Mouse (Mus musculus) lung, embryonic 14.5 days (tissue): ENCODE data around the gene Grip1. TPM values are rescaled to one million over a fixed set of nuclear protein-coding genes. Genes with fewer than 3 reads are reported as not detected.
A peak's percentile ranks its signal among the peaks of the same experiment; 100 is the strongest.

Experiments
- ATAC-seq: fragments of 200-750 bp; cut with Nextera tagmentation; 2 replicates; pipeline ENCODE4 v1.8.0; 2017; ENCODE audit warnings: mild to moderate bottlenecking, moderate TSS enrichment, moderate library complexity; ENCODE audit not compliant: insufficient read depth
- DNase-seq: peaks from one replicate; pipeline ENCODE4 v3.0.0-alpha.2; 2015
- H3K27ac ChIP-seq: fragments of 300-500 bp; sonication (generic); 2 replicates; pipeline ENCODE4 v1.5.1; 2014; ENCODE audit warnings: low read depth, mild to moderate bottlenecking, moderate library complexity
- H3K27me3 ChIP-seq: fragments of 300-500 bp; sonication (generic); 2 replicates; pipeline ENCODE4 v1.6.1; 2014; ENCODE audit warnings: low read length, control low read depth; ENCODE audit not compliant: insufficient read depth
- H3K36me3 ChIP-seq: fragments of 300-500 bp; sonication (generic); 2 replicates; pipeline ENCODE4 v1.6.1; 2014; ENCODE audit warnings: control low read depth; ENCODE audit not compliant: insufficient read depth
- H3K4me1 ChIP-seq: fragments of 300-500 bp; sonication (generic); 2 replicates; pipeline ENCODE4 v1.6.1; 2014; ENCODE audit warnings: antibody characterized with exemption, control low read depth; ENCODE audit not compliant: insufficient read depth
- H3K4me2 ChIP-seq: fragments of 300-500 bp; sonication (generic); 2 replicates; pipeline ENCODE4 v1.6.1; 2014; ENCODE audit warnings: mild to moderate bottlenecking
- H3K4me3 ChIP-seq: fragments of 300-500 bp; sonication (generic); 2 replicates; pipeline ENCODE4 v1.5.1; 2014; ENCODE audit warnings: low read depth, low read length
- H3K9ac ChIP-seq: fragments of 300-500 bp; sonication (generic); 2 replicates; pipeline ENCODE4 v1.6.1; 2014
- H3K9me3 ChIP-seq: fragments of 300-500 bp; sonication (generic); 2 replicates; pipeline ENCODE4 v1.6.1; 2016; ENCODE audit warnings: low read depth, low read length, control low read depth
- CTCF ChIP-seq: IDR thresholded peaks from 2 replicates; pipeline ENCODE4 v1.5.1; 2016; ENCODE audit warnings: antibody characterized with exemption, low read depth
- WGBS: fragments of 180-500 bp; shearing (Covaris S2); extraction: QIAGEN DNeasy Blood & Tissue Kit; methylation state at CpG from one replicate; pipeline ENCODE4 v1.1.7; 2014; 5-methylcytosine and 5-hydroxymethylcytosine counted together
- polyA plus RNA-seq: library from polyadenylated mRNA; unstranded; fragments of >200 nt; fragmentation: Nextera tagmentation; extraction: Ambion mirVana; gene quantifications from 2 replicates; pipeline ENCODE4 v1.2.1, GENCODE M21; 2014

Gene Grip1
- polyA plus RNA-seq, 1 experiment from 2014 or later, result 2.6 TPM

DNA sequence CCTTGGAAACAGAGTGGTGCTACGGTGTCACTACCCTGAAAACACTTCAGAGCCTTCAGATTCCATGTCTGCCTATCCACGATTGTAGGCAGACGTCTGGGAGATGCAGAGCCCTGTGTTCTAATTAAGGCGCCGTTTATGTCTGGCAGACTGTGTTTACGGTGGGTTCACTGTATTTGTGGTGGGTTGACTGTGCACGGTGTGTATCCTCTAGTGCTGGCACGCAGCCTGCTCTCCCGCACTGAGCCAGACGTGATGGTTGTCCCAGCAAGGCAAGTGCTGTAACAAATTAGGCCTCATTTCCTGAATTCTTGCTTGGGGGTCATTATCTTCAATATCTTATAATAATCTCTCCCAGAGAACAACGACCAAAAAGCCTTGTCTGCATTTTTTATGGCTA lies 680.1 kb downstream of the Grip1 start:
- H3K9ac ChIP-seq, result no peak overlapping the region
- H3K4me3 ChIP-seq, result no peak overlapping the region
- no peak for TF ChIP-seq CTCF
- no peaks in the 10 kb centered on the region for H3K9me3 ChIP-seq
- DNase-seq, result no peak
- H3K4me1 ChIP-seq, result no peaks in the 10 kb centered on the region
- no peaks in the 10 kb centered on the region for H3K27me3 ChIP-seq
- no peaks in the 10 kb centered on the region for H3K36me3 ChIP-seq
- H3K27ac ChIP-seq, result no peak overlapping the region
- 48% methylated on average over 11 of the region's 11 CpGs for WGBS
- no peak overlapping the region for H3K4me2 ChIP-seq
- ATAC-seq, result 0 out of 2 replicates have a peak, but pooled peaks have one; percentile 8

DNA sequence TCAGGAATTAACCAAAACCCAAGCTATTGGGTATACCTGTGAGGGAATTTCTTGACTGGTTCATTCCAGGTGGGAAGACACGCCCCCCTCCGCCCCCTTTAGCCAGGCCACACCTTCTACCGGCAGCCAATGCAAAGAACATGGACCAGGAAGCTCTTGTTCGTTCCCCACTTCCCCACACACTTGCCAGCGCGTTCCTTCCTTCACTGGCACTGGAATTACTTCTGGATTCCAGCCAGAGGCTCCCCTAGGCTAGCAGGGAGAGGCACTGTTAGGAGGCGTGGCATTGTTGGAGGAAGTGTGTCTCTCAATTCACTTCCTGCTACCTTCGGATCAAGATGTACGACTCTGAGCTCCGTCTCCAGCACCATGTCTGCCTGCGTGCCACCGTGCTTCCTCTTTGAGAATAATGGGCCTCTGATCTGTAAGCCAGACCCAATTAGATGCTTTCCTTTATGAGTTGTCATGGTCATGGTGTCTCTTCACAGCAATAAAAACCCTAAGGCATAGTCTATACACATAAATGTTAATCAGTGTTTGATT lies 682.5 kb downstream of the Grip1 start:
- no peak for TF ChIP-seq CTCF
- Histone ChIP-seq H3K9ac (no peak overlapping the region), H3K9me3 (no peaks in the 10 kb centered on the region), H3K27ac (no peak overlapping the region), H3K4me3 (no peak overlapping the region), H3K4me2 (no peak overlapping the region), H3K4me1 (no peaks in the 10 kb centered on the region), H3K36me3 (no peaks in the 10 kb centered on the region), H3K27me3 (no peaks in the 10 kb centered on the region)
- DNase-seq (no peak), ATAC-seq (no peak)
- 79% methylated on average over 12 of the region's 12 CpGs for WGBS

Other genes starting within 250 kb of the Grip1 start
- gene Cand1, start 213.8 kb upstream of the Grip1 start, polyA plus RNA-seq, result 102 and 104 TPM in 2 replicates